Mouse (Mus musculus): ENCODE data around the gene Tmem98.

The Tmem98 gene

DNA sequence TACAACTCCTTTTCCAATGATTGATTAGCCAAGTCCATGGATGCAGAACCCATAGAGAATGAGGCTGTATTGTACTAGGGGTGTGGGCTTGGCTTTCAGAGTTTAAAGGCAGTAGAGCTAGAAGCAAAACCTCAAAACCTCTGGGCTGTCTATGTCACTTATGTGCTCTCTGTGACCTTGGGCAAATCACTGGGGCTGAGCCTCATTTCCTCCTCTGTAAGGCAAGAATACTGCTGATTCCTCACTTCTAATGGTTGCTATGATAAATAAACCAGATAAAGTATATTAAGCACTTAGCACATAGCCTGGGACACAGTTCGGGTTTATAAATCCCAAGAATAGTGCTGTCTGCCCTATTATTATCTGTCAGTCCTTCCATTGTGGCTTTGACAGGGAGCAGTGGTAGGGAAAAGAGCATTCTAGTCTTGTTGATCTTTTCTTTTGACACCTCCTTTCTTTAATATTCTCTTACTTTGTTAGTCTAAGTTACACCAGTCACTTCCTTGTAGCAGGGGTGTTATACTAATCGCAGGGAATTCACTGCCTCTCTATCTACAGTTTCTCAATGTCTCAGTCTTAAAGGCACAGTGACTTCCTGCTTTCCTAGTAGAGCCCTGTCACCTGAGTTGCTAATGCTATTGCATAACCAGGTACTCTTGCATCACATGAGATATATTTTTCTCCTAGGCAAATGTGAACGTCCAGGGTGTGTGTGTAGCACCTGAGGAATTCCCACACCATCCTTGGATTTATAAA lies 18.1 kb upstream of the Tmem98 start:
- no peak for DNase-seq (ENCODE audit: low read depth, low spot score)

DNA sequence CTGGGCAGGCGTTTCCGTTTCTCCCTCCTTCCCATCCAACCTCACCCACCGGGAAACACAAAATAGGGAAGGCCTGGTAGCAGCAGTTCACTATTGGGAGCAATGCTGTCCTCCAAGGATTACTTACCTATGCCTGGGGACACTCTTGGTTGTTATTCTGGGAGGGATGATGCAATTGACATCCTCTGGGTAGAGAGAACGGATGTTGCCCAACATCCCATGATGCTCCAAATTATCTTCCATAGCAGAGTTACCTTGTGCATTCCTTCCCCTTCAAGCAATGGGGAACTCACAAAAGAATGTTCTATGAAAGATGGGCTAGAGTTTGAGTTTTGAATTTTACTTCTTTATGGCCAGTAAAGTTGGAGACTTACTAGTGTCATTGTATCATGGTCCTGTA lies 16.6 kb upstream of the Tmem98 start:
- no peak for DNase-seq (ENCODE audit: low read depth, low spot score)

DNA sequence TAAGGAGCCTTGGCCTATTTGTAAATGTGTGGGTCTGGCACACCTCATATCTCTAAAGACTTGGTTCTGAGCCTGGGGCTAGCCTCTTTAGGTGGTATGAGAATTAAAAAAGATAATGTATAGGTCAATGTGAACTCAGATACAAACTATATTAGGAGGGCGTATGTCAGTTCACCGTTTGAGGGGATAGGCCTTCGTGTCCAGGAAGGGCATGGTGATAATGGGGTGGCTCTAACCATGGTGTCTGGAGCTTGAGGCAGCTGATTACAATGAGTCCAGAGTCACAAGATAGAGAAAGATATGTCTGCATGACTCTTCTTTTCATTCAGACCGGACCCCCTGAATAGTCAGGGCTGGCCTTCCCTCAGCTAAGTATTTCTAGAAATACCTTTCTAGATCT lies 15.7 kb upstream of the Tmem98 start:
- DNase-seq (ENCODE audit: low read depth, low spot score): no peak

DNA sequence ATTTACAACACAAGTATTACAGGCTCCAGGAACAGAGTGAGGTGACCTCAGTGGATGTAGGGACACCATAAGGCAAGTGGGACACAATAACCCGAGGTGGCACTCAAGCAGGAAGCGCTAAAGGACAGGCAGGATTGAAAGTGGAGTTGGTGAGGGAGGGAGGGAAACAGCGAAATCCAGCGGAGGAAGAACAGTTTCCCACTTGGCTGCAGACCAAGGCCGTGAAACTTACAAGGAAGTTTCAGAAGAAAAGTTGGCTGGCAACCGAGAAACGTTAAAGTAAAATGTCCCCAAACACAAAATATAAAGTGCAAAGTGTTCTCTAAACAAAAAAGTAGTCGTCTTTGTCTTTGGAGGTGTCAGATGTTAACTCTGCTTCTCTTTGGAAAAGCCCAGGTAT lies 14.5 kb upstream of the Tmem98 start:
- DNase-seq (ENCODE audit: low read depth, low spot score): no peak

DNA sequence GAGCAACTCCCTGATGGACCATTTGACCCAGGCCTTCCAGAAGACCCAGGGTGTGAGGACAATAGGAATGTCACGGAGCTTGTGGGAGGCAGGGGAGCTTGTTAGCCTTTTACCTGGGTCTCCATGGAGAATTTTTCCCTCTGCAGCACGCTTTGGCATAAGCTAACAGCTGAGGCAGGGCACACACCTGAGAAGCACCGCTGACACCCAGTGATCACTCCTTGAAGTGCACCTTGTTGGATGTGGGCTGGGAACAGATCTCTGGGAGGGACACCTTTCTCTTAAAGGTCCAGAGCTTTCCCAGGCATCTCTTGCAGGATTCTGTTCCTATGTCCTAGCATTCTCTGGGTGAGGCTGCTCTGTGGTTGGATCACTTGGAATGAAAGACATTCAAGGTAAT lies 10.0 kb upstream of the Tmem98 start:
- DNase-seq (ENCODE audit: low read depth, low spot score): no peak

DNA sequence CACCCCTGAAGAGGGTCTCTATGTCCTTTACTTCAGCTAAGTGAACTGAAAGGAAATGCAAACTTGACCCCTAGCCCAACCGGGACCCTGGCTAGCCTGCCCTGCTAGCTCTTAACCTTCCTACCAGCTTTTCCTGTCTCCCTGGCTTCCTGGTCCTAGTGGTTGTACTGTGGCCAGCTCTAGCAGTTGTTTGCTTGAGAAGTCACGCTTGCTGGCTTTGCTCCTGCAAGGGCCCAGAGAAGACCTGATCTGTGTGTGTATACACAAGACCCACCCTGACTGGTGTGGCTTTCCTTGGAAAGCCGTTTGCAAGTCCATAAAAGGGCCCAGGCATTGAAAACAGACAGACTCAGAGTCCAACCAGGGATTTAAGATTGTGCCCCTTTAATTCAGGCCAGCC lies 7.3 kb upstream of the Tmem98 start:
- no peak for DNase-seq (ENCODE audit: low read depth, low spot score)

DNA sequence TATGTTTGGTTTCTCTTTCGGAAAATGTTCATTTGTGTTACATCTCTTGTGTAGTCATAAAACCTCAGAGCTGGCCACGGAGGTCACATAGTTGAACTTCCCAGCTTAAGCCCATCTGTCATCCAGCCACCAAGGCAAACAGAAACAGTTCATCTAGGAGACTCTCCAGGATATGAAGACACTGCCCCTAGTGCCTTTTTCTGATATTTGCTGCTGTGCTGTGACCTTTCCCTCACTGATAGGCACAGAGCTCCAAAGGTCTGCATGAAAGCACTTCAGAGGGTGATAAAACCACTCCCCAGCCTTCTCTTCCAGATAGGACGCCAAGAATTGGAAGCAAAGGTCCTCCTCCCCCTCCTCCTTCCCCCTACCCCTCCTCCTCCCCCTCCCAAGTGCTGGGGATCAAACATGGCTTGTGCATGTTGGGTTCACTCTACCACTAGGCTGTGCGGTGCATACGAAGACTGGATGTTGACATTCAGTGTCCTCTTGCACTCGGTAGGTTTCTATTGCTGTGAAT lies 1.4 kb upstream of the Tmem98 start:
- peak; percentile 95 for DNase-seq (ENCODE audit: low read depth, low spot score)

DNA sequence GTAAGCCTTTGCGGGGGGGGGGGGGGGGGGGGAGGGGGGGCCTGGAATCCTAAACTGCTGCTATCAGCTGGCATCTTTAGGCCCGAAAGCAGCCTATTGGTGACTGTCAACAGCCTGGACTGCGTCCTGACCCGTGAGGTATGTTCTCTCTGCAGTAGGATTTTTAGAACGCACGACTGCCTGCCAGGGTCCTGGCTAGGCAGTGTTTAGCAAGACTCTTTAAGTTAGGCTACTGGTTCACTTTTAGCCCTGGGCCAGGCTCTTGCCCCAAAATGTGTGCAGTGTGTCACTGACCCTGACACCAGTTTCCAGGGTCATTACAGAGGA lies 346 bp upstream of the Tmem98 start:
- peak; percentile 6 for DNase-seq (ENCODE audit: low read depth, low spot score)

DNA sequence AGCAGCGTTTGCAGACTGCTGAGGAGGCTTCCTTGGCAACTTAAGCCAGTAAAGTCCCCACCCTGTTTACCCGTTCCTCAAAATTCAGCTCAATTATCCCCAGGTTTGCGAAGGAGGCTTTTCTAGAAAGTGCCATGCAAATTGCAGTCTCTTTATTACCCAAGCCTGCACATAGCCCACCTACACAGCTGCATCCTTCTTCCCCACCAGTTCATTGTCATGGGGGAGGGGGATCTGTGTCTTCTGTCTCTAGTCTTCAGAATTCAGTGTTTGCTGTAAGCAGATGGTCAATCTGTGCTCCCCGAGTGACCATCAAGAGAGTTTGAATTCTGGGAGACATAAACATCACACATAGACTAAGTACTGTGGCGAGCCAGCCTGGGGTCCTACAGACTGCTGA lies 1.2 kb downstream of the Tmem98 start:
- no peak for DNase-seq (ENCODE audit: low read depth, low spot score)

DNA sequence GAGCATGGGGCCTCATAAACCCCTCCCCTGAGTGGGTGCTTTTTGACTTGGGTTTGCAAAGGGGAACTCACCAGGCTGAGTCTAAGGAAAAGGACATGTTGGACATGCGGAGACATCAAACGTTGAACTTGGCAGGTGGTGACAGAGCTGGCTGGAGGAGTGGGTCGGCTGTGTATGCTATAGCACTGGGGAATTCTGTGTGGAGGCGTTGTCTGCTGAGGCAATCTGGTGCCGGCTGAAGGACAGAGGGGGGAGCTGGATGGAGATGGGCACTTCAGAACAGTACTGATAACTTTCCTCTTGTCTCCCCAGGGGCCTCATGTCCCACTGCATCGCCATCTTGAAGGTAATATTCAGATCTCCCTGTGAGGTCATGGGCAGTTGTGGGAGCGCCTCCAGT lies 5.4 kb downstream of the Tmem98 start:
- no peak for DNase-seq (ENCODE audit: low read depth, low spot score)

DNA sequence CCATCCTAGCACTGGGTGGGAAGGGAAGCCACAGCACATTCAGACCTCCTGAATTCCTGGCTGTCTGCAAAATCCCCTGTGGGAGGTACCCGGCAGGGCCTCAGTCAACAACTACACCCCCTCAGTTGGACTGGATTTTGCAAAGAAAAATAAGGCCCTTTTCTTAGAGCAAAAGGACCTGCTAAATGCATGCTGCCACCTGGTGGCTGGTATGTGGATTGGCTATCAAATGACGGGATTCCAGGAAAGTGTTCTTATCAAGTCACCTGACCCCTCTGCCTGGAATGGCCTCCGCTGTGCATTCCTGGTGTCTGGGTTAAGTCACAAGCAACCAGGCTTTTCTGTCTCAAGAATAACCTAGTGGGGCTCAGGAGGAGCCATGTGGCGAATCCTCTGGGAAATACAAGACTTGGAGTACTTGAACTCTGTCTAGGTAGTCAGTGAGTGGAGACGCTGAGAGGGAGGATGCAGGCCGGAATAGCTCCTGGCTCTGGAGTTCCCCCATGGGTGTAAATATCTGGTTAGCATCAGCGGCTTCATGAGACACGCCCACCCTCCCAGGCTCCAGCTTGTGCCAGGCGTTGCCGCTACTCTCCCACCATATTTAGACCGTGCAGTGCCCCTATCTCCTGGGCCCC lies 8.2 kb downstream of the Tmem98 start:
- DNase-seq (ENCODE audit: low read depth, low spot score): peak; percentile 95

DNA sequence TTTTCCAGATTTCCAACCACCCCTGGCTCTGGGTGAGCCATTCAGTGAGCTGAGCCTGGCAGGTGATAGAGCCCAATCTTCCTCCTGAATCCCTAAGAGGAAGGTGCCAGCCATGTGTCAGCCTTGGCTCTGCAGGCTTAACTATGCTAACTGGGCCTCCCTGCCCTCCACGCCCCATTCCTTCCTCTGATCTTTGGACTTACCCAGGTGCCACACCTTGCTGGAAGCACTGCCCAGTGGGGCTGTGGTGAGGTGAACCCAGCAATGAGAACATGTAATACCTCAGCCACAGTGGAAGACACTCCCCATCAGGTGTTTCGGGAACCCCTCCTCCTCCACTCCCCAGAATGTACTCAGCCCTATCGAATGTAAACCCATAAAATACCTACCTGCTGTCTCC lies 10.1 kb downstream of the Tmem98 start:
- DNase-seq (ENCODE audit: low read depth, low spot score): no peak

DNA sequence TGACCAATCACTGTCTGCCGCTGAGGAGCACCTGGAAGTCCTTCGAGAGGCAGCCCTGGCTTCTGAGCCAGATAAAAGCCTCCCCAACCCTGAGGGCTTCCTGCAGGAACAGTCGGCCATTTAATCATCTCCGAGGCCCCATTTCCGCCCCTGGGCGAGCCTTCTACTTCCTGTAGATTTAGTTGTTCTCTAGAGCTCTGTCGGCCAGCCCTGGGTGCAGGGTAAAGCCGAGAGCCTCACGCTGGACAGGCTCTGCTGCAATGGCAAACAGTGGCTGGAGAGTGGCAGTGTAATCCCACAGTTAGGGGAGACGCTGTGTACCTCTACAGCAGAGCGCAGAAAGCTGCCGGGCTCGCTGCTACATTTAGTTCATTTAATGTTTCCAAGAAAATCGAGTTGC lies 11.3 kb downstream of the Tmem98 start:
- no peak for DNase-seq (ENCODE audit: low read depth, low spot score)

DNA sequence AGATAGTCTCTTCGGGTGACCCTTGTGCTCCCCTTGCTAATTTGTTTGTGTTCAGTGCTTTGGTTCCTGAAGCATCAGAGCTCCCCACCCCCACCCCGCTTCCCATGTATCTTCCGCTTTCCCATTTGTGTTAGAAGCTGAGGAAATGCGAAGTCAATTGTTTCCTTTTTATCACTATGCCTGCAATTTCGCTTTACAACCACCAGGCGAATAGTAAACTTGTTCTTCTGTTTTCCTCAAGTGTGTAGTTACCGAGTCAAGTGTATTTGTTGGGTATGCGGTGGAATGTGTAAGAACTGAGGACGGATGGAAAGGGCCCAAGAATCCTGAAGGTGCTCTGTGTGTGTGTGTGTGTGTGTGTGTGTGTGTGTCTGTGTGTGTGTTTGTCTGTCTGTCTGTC lies 11.8 kb downstream of the Tmem98 start:
- DNase-seq (ENCODE audit: low read depth, low spot score): no peak

DNA sequence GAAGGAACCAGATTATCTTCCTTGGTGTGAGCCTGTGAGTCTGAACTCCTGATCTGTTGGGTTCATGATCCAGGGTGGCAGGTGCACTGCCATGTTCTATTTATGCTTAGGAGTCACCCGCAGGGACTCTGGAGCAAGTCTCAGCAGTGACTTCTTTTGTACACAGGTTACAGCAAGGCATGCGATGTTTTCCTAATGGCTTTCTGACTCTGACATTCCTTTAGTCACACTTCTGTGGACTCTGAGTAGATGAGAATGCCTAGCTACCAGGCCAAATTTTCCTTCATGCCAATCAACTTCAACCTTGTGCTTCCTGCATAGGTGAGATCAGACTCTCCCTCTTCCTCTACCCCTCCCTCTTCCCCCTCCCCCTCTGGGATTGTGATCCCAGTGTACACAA lies 25.4 kb downstream of the Tmem98 start:
- DNase-seq (ENCODE audit: low read depth, low spot score): no peak

DNA sequence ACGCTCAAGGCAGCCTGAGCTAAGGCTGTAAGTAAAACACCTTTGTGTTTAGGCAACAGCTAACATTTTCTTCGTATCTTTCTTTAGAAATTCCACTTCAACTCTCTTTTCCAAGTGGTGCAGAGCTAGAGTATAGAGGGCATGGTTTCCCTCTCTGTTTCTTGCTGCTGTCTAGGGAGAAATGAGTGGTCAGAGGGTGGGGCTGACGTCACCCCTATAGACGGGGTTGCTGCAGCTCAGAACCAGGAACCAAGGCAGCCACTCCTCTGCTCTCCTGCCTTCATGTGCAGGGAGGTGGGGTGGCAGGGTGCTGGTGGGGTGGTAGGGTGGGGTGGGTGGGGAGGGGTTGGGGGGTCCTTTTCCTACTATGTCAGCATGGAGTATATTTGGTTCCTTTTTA lies 25.9 kb downstream of the Tmem98 start:
- DNase-seq (ENCODE audit: low read depth, low spot score): no peak

DNA sequence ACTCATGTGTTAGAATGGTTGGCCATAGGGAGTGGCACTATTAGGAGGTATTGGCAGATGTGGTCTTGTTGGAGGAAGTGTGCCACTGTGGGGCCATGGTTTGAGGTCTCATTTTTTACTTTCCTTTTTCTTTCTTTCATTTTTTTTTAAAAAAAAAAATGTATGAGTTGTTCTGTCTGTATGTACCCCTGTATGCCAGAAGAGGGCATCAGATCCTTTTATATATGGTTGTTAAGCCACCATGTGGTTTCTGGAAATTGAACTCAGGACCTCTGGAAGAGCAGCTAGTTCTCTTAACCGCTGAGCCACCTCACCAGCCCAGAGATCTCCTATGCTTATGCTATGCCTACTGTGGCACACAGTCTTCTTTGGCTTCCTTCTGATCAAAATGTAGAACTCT lies 28.7 kb downstream of the Tmem98 start:
- DNase-seq (ENCODE audit: low read depth, low spot score): peak; percentile 29

DNA sequence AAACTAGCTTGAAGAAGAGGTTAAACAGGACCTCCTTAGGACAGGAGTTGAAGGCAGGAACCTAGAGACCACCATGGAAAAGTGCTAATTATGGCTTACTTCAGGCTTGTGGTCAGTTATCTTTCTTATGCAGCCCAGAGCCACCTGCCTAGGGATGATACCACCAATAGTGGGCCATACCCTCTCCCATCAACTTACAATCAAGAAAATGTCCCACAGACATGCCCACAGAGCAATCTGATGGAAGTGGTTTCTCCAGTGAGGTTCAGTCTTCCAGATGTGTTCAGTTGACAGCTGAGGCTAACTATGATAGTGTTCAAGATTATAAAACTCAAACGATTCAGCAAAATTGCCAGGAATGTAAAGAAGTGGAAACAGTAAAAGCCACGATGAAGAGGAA lies 33.5 kb downstream of the Tmem98 start:
- DNase-seq (ENCODE audit: low read depth, low spot score): no peak

DNA sequence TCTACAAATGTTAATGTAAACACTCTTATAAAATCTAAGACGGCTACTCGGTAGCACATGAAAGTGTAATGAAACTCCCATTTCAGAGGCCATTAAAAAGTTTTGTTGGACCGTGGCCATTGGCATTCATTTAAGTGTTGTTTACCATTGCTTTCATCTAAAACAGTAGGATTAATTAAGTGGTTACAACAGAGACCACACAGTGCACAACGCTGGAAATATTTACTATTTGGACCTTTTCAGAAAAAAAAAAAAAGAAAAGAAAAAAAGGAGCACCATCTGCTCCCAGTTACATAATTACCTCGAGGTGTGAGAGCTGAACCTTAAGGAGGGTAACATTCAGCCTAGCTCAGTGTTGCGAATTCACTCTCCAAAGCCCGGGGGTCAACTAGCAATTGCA lies 35.5 kb downstream of the Tmem98 start:
- DNase-seq (ENCODE audit: low read depth, low spot score): no peak

DNA sequence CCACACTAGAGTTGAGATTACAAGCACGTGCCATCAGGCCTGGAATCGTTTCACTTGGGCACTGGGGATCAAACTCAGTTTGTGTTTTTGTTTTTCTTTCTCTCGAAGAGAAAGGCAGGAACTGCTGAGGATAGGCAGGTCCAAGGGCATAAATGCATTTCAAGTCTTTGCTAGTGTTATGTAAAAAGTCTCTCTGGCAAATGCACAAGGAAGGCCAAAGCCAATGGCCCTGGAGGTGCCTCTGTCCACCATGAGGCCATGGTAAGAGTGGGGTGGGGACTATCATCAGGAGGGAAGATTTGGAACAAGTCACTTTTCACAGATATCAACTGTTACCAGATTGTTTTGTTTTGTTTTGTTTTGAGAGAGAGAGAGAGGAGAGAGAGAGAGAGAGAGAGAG lies 36.1 kb downstream of the Tmem98 start:
- DNase-seq (ENCODE audit: low read depth, low spot score): no peak

DNA sequence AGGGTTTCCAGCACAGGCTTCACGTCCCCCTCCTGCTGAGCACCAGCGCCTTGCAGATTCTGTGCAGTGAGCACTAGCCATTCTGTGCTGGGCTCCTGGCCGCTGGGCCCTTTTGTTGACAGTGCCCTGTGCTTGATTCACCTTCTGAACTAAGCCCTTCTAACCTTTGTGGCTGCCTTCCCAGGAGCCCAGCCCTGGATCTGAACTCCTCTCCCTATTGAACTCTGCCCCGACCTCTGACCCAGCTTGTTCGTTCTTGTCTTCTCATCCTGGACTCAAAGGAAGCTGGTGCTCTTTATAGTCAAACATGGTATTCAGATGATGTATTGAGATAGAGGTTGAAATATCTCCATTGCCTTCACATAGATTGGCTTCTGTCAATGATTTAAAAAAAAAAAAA lies 38.2 kb downstream of the Tmem98 start:
- DNase-seq (ENCODE audit: low read depth, low spot score): no peak

DNA sequence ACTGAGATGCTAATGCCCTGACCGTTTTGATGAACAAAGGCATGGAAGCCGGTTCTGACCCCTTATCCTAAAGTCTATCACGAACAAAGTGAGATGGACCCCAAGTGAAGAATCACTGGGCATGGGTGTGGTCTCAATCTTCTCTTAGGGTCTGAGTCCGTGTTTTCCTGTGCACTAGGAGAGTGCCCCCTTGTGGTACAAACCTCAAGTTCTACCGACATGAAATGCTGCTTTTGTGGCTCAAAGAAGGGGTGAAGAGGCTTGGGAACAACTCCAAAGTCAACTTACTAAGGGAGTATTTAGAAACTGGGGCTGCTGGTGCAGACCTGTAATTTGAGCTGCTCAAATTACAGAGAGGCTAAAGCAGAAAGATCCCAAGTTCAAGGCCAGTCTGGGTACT lies 41.9 kb downstream of the Tmem98 start:
- DNase-seq (ENCODE audit: low read depth, low spot score): peak; percentile 32

DNA sequence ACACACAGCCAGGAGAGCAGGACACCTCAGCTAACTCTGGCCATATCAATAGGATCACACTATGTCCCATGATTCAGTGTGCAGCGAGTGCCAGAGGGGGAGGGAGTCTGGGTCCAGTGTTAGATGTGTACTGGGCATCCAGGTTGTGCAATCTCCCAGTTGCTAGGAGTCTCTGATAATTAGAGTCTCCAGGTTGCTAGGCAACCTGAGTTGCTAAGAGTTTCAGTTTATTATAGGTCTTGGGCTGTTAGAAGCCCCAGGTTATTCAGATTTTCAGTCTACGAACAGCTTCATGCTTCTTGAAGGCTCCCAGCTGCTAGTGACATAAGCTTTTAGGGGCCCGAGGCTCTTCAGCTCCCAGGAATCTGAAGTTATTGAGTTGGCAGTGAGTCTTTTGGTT lies 43.0 kb downstream of the Tmem98 start:
- no peak for DNase-seq (ENCODE audit: low read depth, low spot score)

DNA sequence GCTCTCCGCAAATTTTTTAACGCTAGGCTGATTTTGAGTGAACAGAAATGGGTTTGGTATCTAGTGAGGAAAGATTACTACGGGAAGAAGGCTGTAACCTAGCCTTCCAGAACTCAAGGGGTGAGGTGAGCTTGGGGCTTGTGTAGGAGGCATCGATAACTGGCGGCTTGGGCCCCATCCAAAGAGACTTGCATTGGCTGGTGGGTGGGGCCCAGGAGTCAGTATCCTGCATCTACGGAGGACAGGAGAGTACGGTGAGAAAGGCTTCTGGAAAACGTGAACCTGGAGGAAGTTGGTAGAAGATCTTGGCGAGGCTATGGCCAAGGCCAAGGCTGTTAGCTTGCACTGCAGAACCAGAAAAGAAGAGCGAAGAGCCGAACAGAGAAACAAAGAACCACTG lies 44.5 kb downstream of the Tmem98 start:
- DNase-seq (ENCODE audit: low read depth, low spot score): no peak
